Mouse (Mus musculus) hindbrain, embryonic 16.5 days (tissue): ENCODE results near the gene Pskh1. TPM values are rescaled to one million over a fixed set of nuclear protein-coding genes. Genes with fewer than 3 reads are reported as not detected.

Source experiments
- ATAC-seq: fragments of 200-750 bp; cut with Nextera tagmentation; 2 replicates; pipeline ENCODE4 v1.8.0; 2017; ENCODE audit warnings: moderate TSS enrichment, moderate library complexity
- H3K27ac ChIP-seq: fragments of 300-500 bp; sonication (generic); 2 replicates; pipeline ENCODE4 v1.5.1; 2014; ENCODE audit warnings: low read depth, mild to moderate bottlenecking, control low read depth, low read length, moderate library complexity
- H3K27me3 ChIP-seq: fragments of 300-500 bp; sonication (generic); replicated peaks from 2 replicates; pipeline ENCODE4 v1.6.1; 2014; ENCODE audit warnings: low read length; ENCODE audit not compliant: control insufficient read depth, insufficient read depth
- H3K36me3 ChIP-seq: fragments of 300-500 bp; sonication (generic); 2 replicates; pipeline ENCODE4 v1.6.1; 2014; ENCODE audit warnings: mild to moderate bottlenecking, low read length, moderate library complexity, mixed read lengths; ENCODE audit not compliant: control insufficient read depth, insufficient read depth
- H3K4me1 ChIP-seq: fragments of 300-500 bp; sonication (generic); 2 replicates; pipeline ENCODE4 v1.6.1; 2014; ENCODE audit warnings: low read depth, low read length; ENCODE audit not compliant: control insufficient read depth, insufficient read depth
- H3K4me2 ChIP-seq: fragments of 300-500 bp; sonication (generic); 2 replicates; pipeline ENCODE4 v1.6.1; 2014; ENCODE audit warnings: mild to moderate bottlenecking, low read length, control low read depth, moderate library complexity
- H3K4me3 ChIP-seq: fragments of 300-500 bp; sonication (generic); 2 replicates; pipeline ENCODE4 v1.5.1; 2014; ENCODE audit warnings: mild to moderate bottlenecking, low read length, control low read depth, moderate library complexity
- H3K9ac ChIP-seq: fragments of 300-500 bp; sonication (generic); 2 replicates; pipeline ENCODE4 v1.6.1; 2014; ENCODE audit warnings: low read depth, mild to moderate bottlenecking, control low read depth, low read length, moderate library complexity
- H3K9me3 ChIP-seq: fragments of 300-500 bp; sonication (generic); 2 replicates; pipeline ENCODE4 v1.6.1; 2014; ENCODE audit warnings: mild to moderate bottlenecking, low read length, moderate library complexity; ENCODE audit not compliant: control insufficient read depth
- WGBS: fragments of 180-500 bp; shearing (Covaris S2); extraction: QIAGEN DNeasy Blood & Tissue Kit; methylation state at CpG from one replicate; pipeline ENCODE4 v1.1.7; 2014; 5-methylcytosine and 5-hydroxymethylcytosine counted together
- polyA plus RNA-seq: library from polyadenylated mRNA; unstranded; fragments of >200 nt; fragmentation: Nextera tagmentation; extraction: Ambion mirVana; gene quantifications from 2 replicates; pipeline ENCODE4 v1.2.1, GENCODE M21; 2015

Gene Pskh1
- polyA plus RNA-seq, 1 experiment from 2014 or later: 11.0 TPM

GRCm38 (mm10) chr8:105856168-105856835, 43.9 kb upstream of the Pskh1 start:
- peak overlapping the region; percentile 83 for H3K9ac ChIP-seq
- H3K36me3 ChIP-seq: no peaks in the 10 kb centered on the region
- H3K4me3 ChIP-seq: peak overlapping the region; percentile 88
- peaks cover 41% of the 10 kb centered on the region for H3K4me1 ChIP-seq
- ATAC-seq: no peak
- peak overlapping the region; percentile 88; the same call in 1 of the 2 replicates for H3K27ac ChIP-seq
- H3K9me3 ChIP-seq: no peaks in the 10 kb centered on the region
- 19% methylated on average over 15 of the region's 15 CpGs for WGBS
- no peaks in the 10 kb centered on the region for H3K27me3 ChIP-seq
- H3K4me2 ChIP-seq: peak overlapping the region; percentile 94

- 97% methylated on average over 5 of the region's 5 CpGs for WGBS
- no peaks in the 10 kb centered on the region for H3K36me3 ChIP-seq
- H3K4me3 ChIP-seq: no peak overlapping the region
- H3K4me1 ChIP-seq: peaks cover 54% of the 10 kb centered on the region
- H3K27me3 ChIP-seq: no peaks in the 10 kb centered on the region
- no peak overlapping the region for H3K9ac ChIP-seq
- H3K9me3 ChIP-seq: no peaks in the 10 kb centered on the region
- H3K4me2 ChIP-seq: no peak overlapping the region
- ATAC-seq: no peak
- no peak overlapping the region for H3K27ac ChIP-seq
Observed at GRCm38 (mm10) chr8:105858495-105858894, 41.7 kb upstream of the Pskh1 start.

- Histone ChIP-seq H3K9ac (no peak overlapping the region), H3K36me3 (no peaks in the 10 kb centered on the region), H3K27ac (no peak overlapping the region; the same call in 1 of the 2 replicates), H3K4me2 (no peak overlapping the region; the same call in 1 of the 2 replicates), H3K4me1 (peaks cover 57% of the 10 kb centered on the region), H3K4me3 (no peak overlapping the region), H3K9me3 (no peaks in the 10 kb centered on the region), H3K27me3 (no peaks in the 10 kb centered on the region)
- WGBS: 73% methylated on average over 5 of the region's 5 CpGs
- ATAC-seq: no peak
Observed at GRCm38 (mm10) chr8:105859314-105859713, 40.9 kb upstream of the Pskh1 start.

DNA sequence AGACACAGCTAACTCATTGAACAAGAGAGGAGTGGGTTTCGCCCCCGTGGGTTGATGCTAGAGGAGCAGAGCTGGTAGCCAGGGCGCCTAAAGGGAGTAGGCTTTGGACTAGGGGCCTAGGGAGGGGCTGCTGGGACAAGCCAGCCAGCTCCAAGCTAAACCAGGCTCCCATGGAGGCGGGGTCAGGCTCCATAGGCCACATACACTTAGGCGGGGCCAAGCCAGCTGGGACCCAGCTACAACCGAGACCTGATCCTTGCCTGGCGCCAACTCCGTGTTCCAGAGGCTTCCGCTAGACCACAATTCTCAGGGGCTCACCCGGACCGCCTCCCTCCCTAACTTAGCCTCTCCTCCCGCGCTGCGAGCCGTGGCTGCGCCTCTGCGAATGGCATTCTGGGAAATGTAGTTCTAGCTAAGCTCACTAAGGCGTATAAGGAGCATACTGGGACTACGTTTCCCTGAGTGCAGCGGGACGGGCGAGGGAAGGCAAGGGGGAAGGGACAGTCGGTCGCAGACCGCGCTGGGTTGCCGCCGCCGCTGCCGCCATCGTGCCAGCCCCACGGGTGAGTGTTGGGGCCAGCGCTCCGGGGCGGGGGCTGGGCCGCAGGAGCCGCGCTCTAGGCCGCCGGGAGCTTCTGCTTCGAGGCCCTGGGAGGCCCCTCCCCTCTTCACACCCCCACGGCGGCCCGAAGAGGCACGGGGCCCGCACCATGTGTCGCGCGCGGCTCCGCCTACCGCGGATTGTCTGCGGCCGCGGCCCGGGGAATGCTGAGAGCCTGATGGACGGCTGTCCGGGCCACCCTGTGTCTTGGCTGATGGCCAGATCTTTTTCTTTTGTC, 39.9 kb upstream of the Pskh1 start, which contains the start of gene Nutf2:
Gene Nutf2 (plus strand): TSS at position 438 of the 839 bp plus-strand sequence.
- Histone ChIP-seq H3K9me3 (no peaks in the 10 kb centered on the region), H3K36me3 (no peaks in the 10 kb centered on the region), H3K4me2 (peak within 1 kb of the TSS; percentile 83), H3K27me3 (no peaks in the 10 kb centered on the region), H3K4me3 (peak within 1 kb of the TSS; percentile 97), H3K9ac (peak within 1 kb of the TSS; percentile 95), H3K27ac (peak within 1 kb of the TSS; percentile 94), H3K4me1 (peaks cover 55% of the 10 kb centered on the region)
- peak; percentile 98 for ATAC-seq
- WGBS: under 1% methylated on average over 51 of the region's 59 CpGs

DNA sequence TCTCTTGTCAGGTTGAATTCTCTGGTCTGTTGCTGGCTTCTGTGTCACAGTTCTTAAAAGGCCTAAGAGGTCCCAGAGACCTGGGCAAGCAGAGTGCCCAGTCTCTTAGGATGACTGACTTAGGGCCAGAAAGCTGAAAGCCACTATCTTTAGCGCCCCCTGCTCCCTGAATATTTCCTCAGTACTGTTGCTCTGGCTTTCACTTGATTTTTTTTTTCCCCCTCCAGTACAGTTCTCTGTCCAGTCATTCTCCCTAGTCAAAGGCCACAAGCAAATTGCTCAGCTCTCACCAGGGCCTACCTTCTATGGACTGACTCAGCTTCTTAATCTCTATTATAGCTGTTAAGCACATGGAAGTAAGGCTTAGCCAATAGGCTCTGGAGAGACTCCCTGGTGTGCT, 38.3 kb upstream of the Pskh1 start:
- Histone ChIP-seq H3K9ac (no peak overlapping the region; the same call in 1 of the 2 replicates), H3K27ac (no peak overlapping the region), H3K36me3 (peaks cover 3% of the 10 kb centered on the region; the same call in 1 of the 2 replicates), H3K4me2 (peak overlapping the region; percentile 65), H3K4me3 (peak overlapping the region; percentile 97), H3K27me3 (no peaks in the 10 kb centered on the region), H3K9me3 (no peaks in the 10 kb centered on the region), H3K4me1 (peaks cover 44% of the 10 kb centered on the region)
- WGBS: 0% methylated on average over 1 of the region's 1 CpGs
- ATAC-seq: no peak

- no peak for ATAC-seq
Observed at GRCm38 (mm10) chr8:105866364-105867029, 33.7 kb upstream of the Pskh1 start.

GRCm38 (mm10) chr8:105874301-105874700, 25.9 kb upstream of the Pskh1 start:
- no peak overlapping the region for H3K9ac ChIP-seq
- no peaks in the 10 kb centered on the region for H3K4me1 ChIP-seq
- 85% methylated on average over 6 of the region's 6 CpGs for WGBS
- no peak overlapping the region for H3K4me3 ChIP-seq
- ATAC-seq: no peak
- H3K9me3 ChIP-seq: no peaks in the 10 kb centered on the region
- H3K27me3 ChIP-seq: no peaks in the 10 kb centered on the region
- H3K27ac ChIP-seq: no peak overlapping the region
- peaks cover 19% of the 10 kb centered on the region for H3K36me3 ChIP-seq
- no peak overlapping the region for H3K4me2 ChIP-seq

More at GRCm38 (mm10) chr8:105866364-105867029, 33.7 kb upstream of the Pskh1 start:
- no peak overlapping the region for H3K9ac ChIP-seq
- H3K9me3 ChIP-seq: no peaks in the 10 kb centered on the region
- H3K27ac ChIP-seq: no peak overlapping the region
- no peak overlapping the region for H3K4me2 ChIP-seq
- no peak overlapping the region for H3K4me3 ChIP-seq
- peaks cover 14% of the 10 kb centered on the region for H3K4me1 ChIP-seq
- H3K36me3 ChIP-seq: peaks cover 6% of the 10 kb centered on the region; the same call in 1 of the 2 replicates
- no peaks in the 10 kb centered on the region for H3K27me3 ChIP-seq
- WGBS: 87% methylated on average over 6 of the region's 6 CpGs

DNA sequence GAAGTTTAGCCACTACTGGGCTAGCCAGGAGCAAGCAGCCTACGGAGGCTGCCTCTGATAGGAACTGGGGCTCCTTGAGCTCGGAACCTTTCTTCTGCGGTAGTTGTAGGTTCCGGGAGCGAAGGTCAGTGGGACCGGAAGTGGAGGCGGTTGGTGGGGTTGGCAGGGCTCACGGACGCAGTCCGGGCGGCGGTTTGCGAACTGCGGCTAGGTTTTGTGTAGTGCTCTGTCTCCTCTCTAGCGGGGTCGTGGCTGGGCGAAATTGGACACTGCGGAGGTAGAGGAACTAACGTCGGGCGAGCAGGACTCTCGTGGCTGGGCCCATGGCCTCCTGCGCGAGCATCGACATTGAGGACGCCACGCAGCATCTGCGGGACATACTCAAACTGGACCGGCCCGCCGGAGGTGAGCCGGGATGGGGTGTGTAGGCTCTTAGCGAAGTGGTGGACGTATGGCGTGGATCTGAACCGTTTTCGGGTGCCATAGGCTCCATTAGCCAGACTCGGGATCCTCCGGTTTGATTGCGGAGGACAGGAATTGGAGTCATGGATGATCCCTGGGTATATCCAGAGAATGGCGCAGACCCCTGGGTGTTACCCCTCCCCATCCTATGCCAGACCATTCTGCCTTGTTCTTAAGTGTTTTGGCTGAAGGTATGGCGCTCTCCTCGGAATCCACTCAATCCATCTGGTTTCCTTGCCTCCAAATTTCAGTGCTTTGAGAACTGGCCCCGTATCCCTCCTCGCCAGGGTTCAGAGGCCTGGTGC, 19.3 kb upstream of the Pskh1 start, which contains the start of gene Edc4:
Gene Edc4 (plus strand): TSS at position 128 of the 767 bp plus-strand sequence.
- Histone ChIP-seq H3K36me3 (peaks cover 32% of the 10 kb centered on the region), H3K9ac (peak within 1 kb of the TSS; percentile 84), H3K9me3 (no peaks in the 10 kb centered on the region), H3K27me3 (no peaks in the 10 kb centered on the region), H3K4me1 (peaks cover 18% of the 10 kb centered on the region), H3K4me2 (peak within 1 kb of the TSS; percentile 57), H3K27ac (peak within 1 kb of the TSS; percentile 54; the same call in 1 of the 2 replicates), H3K4me3 (peak within 1 kb of the TSS; percentile 73)
- ATAC-seq: peak; percentile 85
- WGBS: under 1% methylated on average over 45 of the region's 45 CpGs
